Mouse (Mus musculus): ENCODE results near the gene Tnfsf13. TPM values are rescaled to one million over a fixed set of nuclear protein-coding genes. Genes with fewer than 3 reads are reported as not detected.

The Tnfsf13 gene
- total and polyA plus RNA-seq, 2 experiments from 2014 or later, result 0.98 to 1.8 TPM

DNA sequence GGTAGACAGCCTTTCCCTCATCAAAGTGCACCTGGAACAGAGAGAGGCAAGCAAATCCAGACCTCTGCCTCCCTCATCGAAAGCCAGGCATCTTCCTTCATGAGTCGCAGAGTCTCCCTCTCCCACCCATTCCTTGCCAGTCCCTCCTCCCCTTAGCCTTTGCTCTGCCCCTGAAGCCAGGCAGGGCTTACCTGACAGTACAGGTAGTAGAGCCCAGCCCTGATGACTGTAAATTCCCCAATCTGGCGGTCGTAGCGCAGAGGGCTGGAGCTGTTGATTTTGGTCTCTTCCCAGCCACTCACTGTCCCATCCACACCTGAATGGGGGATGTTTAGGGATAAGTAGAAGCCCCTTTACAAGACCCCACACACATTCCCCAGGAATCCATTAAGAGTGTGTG is 1.5 kb upstream of the Tnfsf13 start:
- TF ChIP-seq CTCF (IDR thresholded peaks at IDR 0.05; ENCODE audit: low read depth), result no peak
- no peak overlapping the region for H3K4me3 ChIP-seq (ENCODE audit: low read length)
- H3K27me3 ChIP-seq (ENCODE audit: insufficient read depth, low read length), result no peaks in the 10 kb centered on the region
- H3K4me2 ChIP-seq (ENCODE audit: low read depth, low read length), result no peak overlapping the region
- peaks cover 18% of the 10 kb centered on the region; the same call in 1 of the 2 replicates for H3K4me1 ChIP-seq (ENCODE audit: insufficient read depth, low read length)
- H3K9ac ChIP-seq (replicated peaks; ENCODE audit: low read length), result no peak overlapping the region
- H3K36me3 ChIP-seq (ENCODE audit: insufficient read depth, low read length), result no peaks in the 10 kb centered on the region
- ATAC-seq (no peak), DNase-seq (ENCODE audit: low spot score) (no peak)
- 62% methylated on average over 5 of the region's 5 CpGs for WGBS
- no peaks in the 10 kb centered on the region for H3K9me3 ChIP-seq (ENCODE audit: low read length)
- H3K27ac ChIP-seq, result 0 out of 2 replicates have a peak overlapping the region, but pooled peaks have one; percentile 79

DNA sequence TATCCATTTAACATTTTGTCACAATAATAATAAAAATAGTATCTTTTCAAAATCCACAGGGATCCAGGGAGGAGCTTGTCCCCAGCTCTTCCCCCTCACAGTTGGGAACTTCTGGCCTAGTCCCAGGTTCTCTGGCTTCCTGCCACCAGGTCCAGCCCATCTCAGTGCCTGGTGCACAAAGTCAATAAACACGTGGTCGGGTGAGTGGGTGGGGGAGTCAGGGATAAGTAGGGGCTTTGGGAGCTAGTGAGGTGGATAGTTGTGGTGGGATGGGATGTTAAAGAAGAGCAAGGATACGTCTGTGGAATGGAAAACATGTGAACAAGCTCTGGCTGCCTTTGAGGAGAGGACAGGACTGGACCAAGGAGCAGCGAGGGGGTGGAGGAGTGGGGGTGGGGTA is 793 bp upstream of the Tnfsf13 start:
- H3K4me3 ChIP-seq (ENCODE audit: low read length), result no peak overlapping the region
- no peak for TF ChIP-seq CTCF (IDR thresholded peaks at IDR 0.05; ENCODE audit: low read depth)
- H3K4me1 ChIP-seq (ENCODE audit: insufficient read depth, low read length), result peaks cover 18% of the 10 kb centered on the region; the same call in 1 of the 2 replicates
- H3K9me3 ChIP-seq (ENCODE audit: low read length), result no peaks in the 10 kb centered on the region
- H3K9ac ChIP-seq (replicated peaks; ENCODE audit: low read length), result no peak overlapping the region
- ATAC-seq (no peak), DNase-seq (ENCODE audit: low spot score) (peak; percentile 61)
- H3K36me3 ChIP-seq (ENCODE audit: insufficient read depth, low read length), result no peaks in the 10 kb centered on the region
- no peaks in the 10 kb centered on the region for H3K27me3 ChIP-seq (ENCODE audit: insufficient read depth, low read length)
- peak overlapping the region; percentile 79; the same call in 1 of the 2 replicates for H3K27ac ChIP-seq
- WGBS, result 14% methylated on average over 4 of the region's 4 CpGs
- H3K4me2 ChIP-seq (ENCODE audit: low read depth, low read length), result no peak overlapping the region

DNA sequence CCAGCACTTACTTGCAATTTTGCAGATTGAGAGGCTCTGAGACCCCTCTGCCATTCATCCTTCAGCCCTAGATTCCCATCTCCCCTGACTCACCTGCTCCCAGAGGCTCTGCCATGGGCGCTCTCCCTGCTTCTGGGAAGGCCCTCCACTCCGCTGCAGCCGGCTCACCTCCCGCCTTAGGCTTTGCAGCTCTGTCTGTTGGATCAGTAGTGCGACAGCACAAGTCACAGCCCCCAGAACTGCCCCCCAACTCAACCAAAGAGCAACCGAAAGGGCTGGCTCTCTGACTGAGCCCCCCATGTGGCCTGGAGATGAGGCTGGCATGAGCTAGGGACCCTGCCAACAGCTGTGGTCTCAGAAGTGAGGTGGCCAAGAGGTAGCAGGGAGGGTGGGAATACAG is 648 bp downstream of the Tnfsf13 start:
- no peak for ATAC-seq
- no peak for DNase-seq (ENCODE audit: low spot score)
- Histone ChIP-seq H3K9me3 (ENCODE audit: low read length) (no peaks in the 10 kb centered on the region), H3K27ac (peak overlapping the region; percentile 79; the same call in 1 of the 2 replicates), H3K27me3 (ENCODE audit: insufficient read depth, low read length) (no peaks in the 10 kb centered on the region), H3K4me2 (ENCODE audit: low read depth, low read length) (no peak overlapping the region), H3K4me3 (ENCODE audit: low read length) (no peak overlapping the region), H3K4me1 (ENCODE audit: insufficient read depth, low read length) (peaks cover 28% of the 10 kb centered on the region), H3K9ac (replicated peaks; ENCODE audit: low read length) (peak overlapping the region; percentile 37; the same call in 1 of the 2 replicates), H3K36me3 (ENCODE audit: insufficient read depth, low read length) (no peaks in the 10 kb centered on the region)
- WGBS, result 60% methylated on average over 6 of the region's 6 CpGs
- TF ChIP-seq CTCF (IDR thresholded peaks at IDR 0.05; ENCODE audit: low read depth), result no peak

DNA sequence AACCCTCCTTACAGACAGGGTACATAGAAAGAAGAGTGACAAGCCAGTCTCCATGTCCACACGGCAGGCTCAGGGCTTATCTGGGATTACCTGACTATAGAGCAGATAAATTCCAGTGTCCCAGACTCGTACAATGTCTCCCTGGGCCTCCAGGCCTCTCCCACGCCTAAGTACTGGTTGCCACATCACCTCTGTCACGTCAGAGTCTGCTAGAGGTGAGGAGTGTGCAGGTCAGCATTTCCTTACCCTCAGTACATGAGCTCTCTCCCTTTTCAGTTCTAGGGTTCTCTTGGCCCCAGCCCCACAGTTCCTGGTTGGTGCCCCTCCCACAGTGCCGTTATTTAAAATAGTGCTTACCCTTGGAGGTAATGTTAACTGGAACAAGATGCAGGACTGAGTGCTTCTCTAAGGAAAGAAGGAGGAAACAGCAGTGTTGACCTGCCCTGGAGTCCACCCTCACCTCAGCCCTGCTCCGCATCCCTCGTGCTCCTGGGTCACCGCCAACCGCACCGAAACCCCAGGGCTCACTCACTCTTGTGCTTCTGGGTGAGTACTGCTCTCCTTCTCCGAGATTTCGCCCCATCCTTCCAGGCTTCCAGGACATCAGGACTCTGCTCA is 1.3 kb downstream of the Tnfsf13 start:
- DNase-seq (ENCODE audit: low spot score) (no peak), ATAC-seq (no peak)
- Histone ChIP-seq H3K9me3 (ENCODE audit: low read length) (no peaks in the 10 kb centered on the region), H3K27ac (no peak overlapping the region), H3K4me1 (ENCODE audit: insufficient read depth, low read length) (peaks cover 31% of the 10 kb centered on the region), H3K27me3 (ENCODE audit: insufficient read depth, low read length) (no peaks in the 10 kb centered on the region), H3K9ac (replicated peaks; ENCODE audit: low read length) (no peak overlapping the region), H3K4me2 (ENCODE audit: low read depth, low read length) (no peak overlapping the region), H3K36me3 (ENCODE audit: insufficient read depth, low read length) (peaks cover 3% of the 10 kb centered on the region; the same call in 1 of the 2 replicates), H3K4me3 (ENCODE audit: low read length) (no peak overlapping the region)
- TF ChIP-seq CTCF (IDR thresholded peaks at IDR 0.05; ENCODE audit: low read depth), result no peak
- 85% methylated on average over 12 of the region's 12 CpGs for WGBS

DNA sequence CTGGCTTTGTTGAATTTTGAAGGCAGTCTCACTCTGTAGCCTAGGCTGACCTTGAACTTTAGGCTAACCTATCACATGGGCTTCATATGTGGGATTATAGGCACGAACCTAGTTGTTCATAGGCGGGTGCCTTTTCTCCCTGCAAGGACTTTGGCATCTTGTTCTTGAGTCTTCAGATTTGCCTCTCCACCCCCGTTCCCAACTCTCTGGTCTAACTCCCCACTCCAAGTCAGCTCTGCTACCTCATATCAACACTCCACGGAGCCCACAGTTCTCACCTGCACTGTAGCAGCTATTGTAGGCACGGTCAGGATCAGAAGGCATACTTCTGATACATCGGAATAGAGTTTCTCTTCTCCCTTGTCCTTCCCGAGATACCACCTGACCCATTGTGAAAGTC is 2.0 kb downstream of the Tnfsf13 start:
- ATAC-seq, result no peak
- Histone ChIP-seq H3K4me1 (ENCODE audit: insufficient read depth, low read length) (peaks cover 32% of the 10 kb centered on the region), H3K4me2 (ENCODE audit: low read depth, low read length) (peak overlapping the region; percentile 83; the same call in 1 of the 2 replicates), H3K9me3 (ENCODE audit: low read length) (no peaks in the 10 kb centered on the region), H3K27ac (peak overlapping the region; percentile 84; the same call in 1 of the 2 replicates), H3K36me3 (ENCODE audit: insufficient read depth, low read length) (peaks cover 6% of the 10 kb centered on the region; the same call in 1 of the 2 replicates), H3K4me3 (ENCODE audit: low read length) (no peak overlapping the region), H3K27me3 (ENCODE audit: insufficient read depth, low read length) (no peaks in the 10 kb centered on the region), H3K9ac (replicated peaks; ENCODE audit: low read length) (no peak overlapping the region)
- DNase-seq (ENCODE audit: low spot score), result no peak
- 82% methylated on average over 7 of the region's 7 CpGs for WGBS
- TF ChIP-seq CTCF (IDR thresholded peaks at IDR 0.05; ENCODE audit: low read depth), result no peak

DNA sequence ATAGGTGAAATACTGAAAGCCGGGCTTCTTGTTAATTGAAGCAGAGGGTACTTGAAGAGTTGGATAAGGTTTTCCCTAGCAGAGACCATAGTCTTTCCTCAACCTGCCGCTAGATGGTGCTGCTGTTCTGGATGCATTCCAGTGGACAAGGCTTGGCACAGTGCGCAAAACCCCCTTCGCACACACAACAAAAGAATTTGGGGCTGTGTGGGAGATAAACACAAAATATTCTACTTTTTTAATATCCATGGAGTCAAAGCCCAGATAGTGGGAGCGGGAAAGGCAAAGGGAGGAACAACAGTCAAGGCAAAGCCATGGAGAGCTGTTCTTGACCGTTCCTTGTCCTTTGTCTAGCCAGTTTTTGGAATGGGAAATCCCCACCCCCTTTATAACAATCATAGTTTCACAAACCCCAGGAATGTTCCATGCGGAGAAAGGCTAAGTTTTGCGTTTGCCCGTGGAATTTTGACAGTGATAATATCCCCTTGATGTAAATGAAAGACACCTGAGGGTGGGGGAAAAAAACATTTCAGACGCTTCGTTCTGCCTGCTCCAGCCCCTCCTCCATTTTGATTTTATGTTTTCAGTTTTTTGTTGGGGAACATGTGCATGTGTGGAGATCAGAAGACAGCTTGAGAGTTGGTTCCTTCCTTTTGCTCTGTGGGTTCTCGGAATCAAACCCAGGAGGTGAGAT is 2.6 kb downstream of the Tnfsf13 start:
- H3K27ac ChIP-seq, result peak overlapping the region; percentile 84
- DNase-seq (ENCODE audit: low spot score) (peak; percentile 96), ATAC-seq (peak; percentile 33; the same call in 1 of the 2 replicates)
- no peaks in the 10 kb centered on the region for H3K27me3 ChIP-seq (ENCODE audit: insufficient read depth, low read length)
- H3K4me3 ChIP-seq (ENCODE audit: low read length), result peak overlapping the region; percentile 22
- no peaks in the 10 kb centered on the region for H3K9me3 ChIP-seq (ENCODE audit: low read length)
- peak overlapping the region; percentile 83 for H3K4me2 ChIP-seq (ENCODE audit: low read depth, low read length)
- H3K4me1 ChIP-seq (ENCODE audit: insufficient read depth, low read length), result peaks cover 32% of the 10 kb centered on the region
- peak overlapping the region; percentile 44 for H3K9ac ChIP-seq (replicated peaks; ENCODE audit: low read length)
- peak; percentile 95 for TF ChIP-seq CTCF (IDR thresholded peaks at IDR 0.05; ENCODE audit: low read depth)
- peaks cover 12% of the 10 kb centered on the region; the same call in 1 of the 2 replicates for H3K36me3 ChIP-seq (ENCODE audit: insufficient read depth, low read length)
- 15% methylated on average over 12 of the region's 12 CpGs for WGBS

Measured in hindbrain, postnatal 0 days (tissue).